Mouse (Mus musculus) stomach, embryonic 15.5 days (tissue): Measurements from ENCODE around the gene Strip2. TPM values are rescaled to one million over a fixed set of nuclear protein-coding genes. Genes with fewer than 3 reads are reported as not detected.
A peak's percentile ranks its signal among the peaks of the same experiment; 100 is the strongest.

Experiments used
- ATAC-seq: fragments of 200-750 bp; cut with Nextera tagmentation; 2 replicates; pipeline ENCODE4 v1.8.0; 2017; ENCODE audit warnings: low read depth, moderate number of reproducible peaks, moderate TSS enrichment; ENCODE audit not compliant: insufficient read depth, low FRiP score
- H3K27ac ChIP-seq: fragments of 300-500 bp; sonication (generic); 2 replicates; pipeline ENCODE4 v1.5.1; 2015; ENCODE audit warnings: mild to moderate bottlenecking, inconsistent platforms
- H3K27me3 ChIP-seq: fragments of 300-500 bp; sonication (generic); replicated peaks from 2 replicates; pipeline ENCODE4 v1.6.1; 2015; ENCODE audit warnings: inconsistent platforms
- H3K36me3 ChIP-seq: fragments of 300-500 bp; sonication (generic); 2 replicates; pipeline ENCODE4 v1.6.1; 2015; ENCODE audit warnings: inconsistent platforms
- H3K4me1 ChIP-seq: fragments of 300-500 bp; sonication (generic); 2 replicates; pipeline ENCODE4 v1.6.1; 2015; ENCODE audit warnings: inconsistent platforms
- H3K4me2 ChIP-seq: fragments of 300-500 bp; sonication (generic); 2 replicates; pipeline ENCODE4 v1.6.1; 2015; ENCODE audit warnings: mild to moderate bottlenecking, inconsistent platforms
- H3K4me3 ChIP-seq: fragments of 300-500 bp; sonication (generic); replicated peaks from 2 replicates; pipeline ENCODE4 v1.5.1; 2015; ENCODE audit warnings: inconsistent platforms
- H3K9ac ChIP-seq: fragments of 300-500 bp; sonication (generic); 2 replicates; pipeline ENCODE4 v1.6.1; 2015; ENCODE audit warnings: inconsistent platforms
- H3K9me3 ChIP-seq: fragments of 300-500 bp; sonication (generic); 2 replicates; pipeline ENCODE4 v1.6.1; 2016; ENCODE audit warnings: inconsistent platforms
- WGBS: fragments of 180-500 bp; shearing (Covaris S2); methylation state at CpG from one replicate; pipeline ENCODE4 v1.1.7; 2015; 5-methylcytosine and 5-hydroxymethylcytosine counted together
- polyA plus RNA-seq: library from polyadenylated mRNA; unstranded; fragments of >200 nt; fragmentation: Nextera tagmentation; extraction: Ambion mirVana; gene quantifications from 2 replicates; pipeline ENCODE4 v1.2.1, GENCODE M21; 2015

Strip2 gene
- polyA plus RNA-seq, result 0.50 and 0.75 TPM in 2 replicates

- H3K36me3 ChIP-seq, result no peaks in the 10 kb centered on the region
- no peak within 1 kb of the TSS for H3K27ac ChIP-seq
- WGBS, result under 1% methylated on average over 67 of the region's 67 CpGs
- ATAC-seq, result peak; percentile 98
- no peaks in the 10 kb centered on the region for H3K9me3 ChIP-seq
- H3K4me3 ChIP-seq, result peak within 1 kb of the TSS; percentile 71
- peaks cover 13% of the 10 kb centered on the region; the same call in 1 of the 2 replicates for H3K27me3 ChIP-seq
- H3K4me2 ChIP-seq, result peak within 1 kb of the TSS; percentile 97
- H3K9ac ChIP-seq, result peak within 1 kb of the TSS; percentile 19; the same call in 1 of the 2 replicates
- H3K4me1 ChIP-seq, result peaks cover 5% of the 10 kb centered on the region; the same call in 1 of the 2 replicates
Measured at GRCm38 (mm10) chr6:29916530-29917382, at the start of gene Strip2. Strip2 (plus strand) TSS chr6:29917012.

DNA sequence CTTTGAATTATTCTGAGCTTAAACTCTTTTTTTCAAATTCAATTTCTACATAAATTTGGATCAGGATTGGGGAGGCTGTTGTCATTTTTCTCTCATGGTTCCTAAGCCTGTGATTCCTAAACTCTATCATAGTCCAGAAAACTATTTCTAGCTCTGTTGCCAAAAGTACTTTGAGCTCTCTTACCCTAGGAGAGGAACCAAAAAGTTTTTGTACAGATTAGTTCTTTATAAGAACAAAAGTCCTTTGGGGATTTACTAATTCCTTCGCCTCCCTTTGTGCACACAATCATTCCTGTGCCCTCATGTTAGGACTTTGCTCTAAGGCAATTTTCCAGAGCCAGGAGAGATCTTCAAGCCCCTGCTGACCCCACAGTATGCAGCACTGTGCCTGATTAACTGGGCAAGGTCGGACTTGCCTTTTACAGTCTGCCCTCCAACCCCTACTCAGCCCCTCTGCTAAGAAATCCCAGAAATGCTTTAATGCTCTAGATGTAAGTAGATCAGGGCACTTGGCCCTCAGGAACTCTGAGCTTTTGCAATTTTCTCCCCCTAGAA lies 48.4 kb upstream of the Strip2 start:
- Histone ChIP-seq H3K27ac (no peak overlapping the region), H3K4me3 (no peak overlapping the region), H3K27me3 (no peaks in the 10 kb centered on the region), H3K9me3 (no peaks in the 10 kb centered on the region), H3K36me3 (no peaks in the 10 kb centered on the region), H3K9ac (no peak overlapping the region), H3K4me2 (no peak overlapping the region), H3K4me1 (no peaks in the 10 kb centered on the region)
- 83% methylated on average over 2 of the region's 2 CpGs for WGBS
- no peak for ATAC-seq

DNA sequence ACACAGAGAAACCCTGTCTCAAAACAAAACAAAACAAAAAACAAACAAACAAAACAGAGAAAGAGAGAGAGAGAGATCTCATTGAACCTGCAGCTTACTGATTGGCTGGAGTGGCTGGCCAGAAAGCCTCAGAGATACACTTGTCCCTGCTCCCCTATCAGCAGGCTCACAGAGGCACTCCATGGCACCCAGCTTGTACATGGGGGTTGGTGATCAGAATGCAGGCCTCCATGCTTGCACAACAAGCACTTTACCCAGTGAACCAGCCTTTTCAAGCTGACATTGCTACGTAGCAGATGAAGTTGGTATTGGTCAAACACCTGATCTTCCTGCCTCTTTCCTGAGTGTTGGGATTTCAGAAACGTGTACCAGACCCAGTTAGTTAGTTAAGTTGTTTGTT lies 43.2 kb upstream of the Strip2 start:
- H3K27me3 ChIP-seq, result no peaks in the 10 kb centered on the region
- no peaks in the 10 kb centered on the region for H3K4me1 ChIP-seq
- H3K9me3 ChIP-seq, result no peaks in the 10 kb centered on the region
- H3K4me2 ChIP-seq, result no peak overlapping the region
- no peak overlapping the region for H3K27ac ChIP-seq
- no peak overlapping the region for H3K9ac ChIP-seq
- 62% methylated on average over 2 of the region's 2 CpGs for WGBS
- H3K4me3 ChIP-seq, result no peak overlapping the region
- H3K36me3 ChIP-seq, result no peaks in the 10 kb centered on the region
- ATAC-seq, result no peak

DNA sequence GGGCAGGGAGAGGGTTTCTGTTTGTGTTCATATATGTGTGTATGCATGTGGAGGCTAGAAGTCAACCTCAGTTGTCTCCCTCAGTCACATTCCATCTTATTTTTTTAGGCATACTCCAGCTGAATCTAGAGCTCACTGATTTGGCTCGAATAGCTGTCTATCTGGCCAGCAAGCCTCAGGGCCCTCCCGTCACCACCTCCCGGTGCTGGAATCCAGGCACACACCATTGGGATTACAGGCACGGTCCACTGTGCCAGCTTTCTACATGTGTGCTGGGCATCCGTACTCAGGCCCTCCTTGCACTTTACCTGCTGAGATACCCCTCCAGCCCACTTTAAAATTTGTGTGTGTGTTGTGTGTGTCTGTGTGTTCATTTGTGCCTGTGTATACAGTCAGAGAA lies 41.2 kb upstream of the Strip2 start:
- no peak overlapping the region for H3K4me2 ChIP-seq
- no peak for ATAC-seq

DNA sequence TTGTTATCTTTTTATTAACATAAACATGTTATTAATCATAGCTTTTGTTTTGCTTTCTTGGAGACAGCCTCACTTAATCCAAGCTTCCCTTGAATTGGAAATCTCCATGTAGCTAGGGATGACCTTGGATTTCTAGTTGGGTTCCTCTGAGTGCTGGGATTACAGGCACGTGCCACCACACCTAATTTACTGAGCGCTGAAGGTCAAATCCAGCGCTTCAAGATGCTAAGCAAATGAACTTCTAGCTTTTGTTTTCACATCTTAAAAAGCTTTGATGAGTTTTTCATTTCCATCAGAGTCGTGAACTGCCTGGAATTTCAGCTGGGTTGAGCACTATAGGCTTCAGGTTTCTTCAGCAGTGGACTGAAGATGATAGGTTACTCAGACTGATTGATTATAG lies 40.0 kb upstream of the Strip2 start:
- no peak overlapping the region for H3K27ac ChIP-seq
- no peak overlapping the region for H3K4me3 ChIP-seq
- no peaks in the 10 kb centered on the region for H3K27me3 ChIP-seq
- H3K4me1 ChIP-seq, result no peaks in the 10 kb centered on the region
- H3K4me2 ChIP-seq, result no peak overlapping the region
- H3K9ac ChIP-seq, result no peak overlapping the region
- 0 out of 2 replicates have a peak, but pooled peaks cover 3% of the 10 kb centered on the region for H3K36me3 ChIP-seq
- WGBS, result 82% methylated on average over 4 of the region's 4 CpGs
- ATAC-seq, result no peak
- H3K9me3 ChIP-seq, result no peaks in the 10 kb centered on the region

More for the DNA sequence above, 41.2 kb upstream of the Strip2 start:
- no peaks in the 10 kb centered on the region for H3K4me1 ChIP-seq
- H3K9me3 ChIP-seq, result no peaks in the 10 kb centered on the region
- H3K27ac ChIP-seq, result no peak overlapping the region
- no peaks in the 10 kb centered on the region for H3K27me3 ChIP-seq
- H3K36me3 ChIP-seq, result 0 out of 2 replicates have a peak, but pooled peaks cover 3% of the 10 kb centered on the region
- H3K4me3 ChIP-seq, result no peak overlapping the region
- no peak overlapping the region for H3K9ac ChIP-seq
- 93% methylated on average over 5 of the region's 5 CpGs for WGBS

GRCm38 (mm10) chr6:29879579-29879978 lies 37.2 kb upstream of the Strip2 start:
- Histone ChIP-seq H3K9me3 (no peaks in the 10 kb centered on the region), H3K36me3 (0 out of 2 replicates have a peak, but pooled peaks cover 3% of the 10 kb centered on the region), H3K27ac (no peak overlapping the region), H3K4me3 (no peak overlapping the region), H3K4me1 (no peaks in the 10 kb centered on the region), H3K27me3 (no peaks in the 10 kb centered on the region), H3K9ac (no peak overlapping the region), H3K4me2 (no peak overlapping the region)
- ATAC-seq, result no peak

GRCm38 (mm10) chr6:29880796-29881195 lies 36.0 kb upstream of the Strip2 start:
- 87% methylated on average over 3 of the region's 3 CpGs for WGBS
- H3K36me3 ChIP-seq, result 0 out of 2 replicates have a peak, but pooled peaks cover 3% of the 10 kb centered on the region

DNA sequence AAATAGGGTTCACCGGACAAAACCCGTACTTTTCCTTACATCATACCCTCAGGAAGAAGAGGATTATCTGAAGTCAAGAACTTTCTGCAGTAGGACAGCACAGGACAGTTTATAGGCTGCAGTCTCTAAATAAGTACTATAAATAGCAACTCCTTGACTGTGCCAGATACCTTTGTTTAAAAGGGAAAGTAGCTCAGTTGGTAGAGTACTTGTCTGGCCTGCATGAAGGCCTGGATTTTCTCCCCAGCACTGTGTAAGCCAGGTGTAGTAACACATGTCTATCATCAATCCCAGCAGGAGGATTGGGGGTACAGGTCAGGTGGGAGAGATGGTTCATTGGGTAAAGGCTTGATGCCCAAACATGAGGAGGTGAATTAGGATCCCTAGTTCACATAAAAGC lies 34.9 kb upstream of the Strip2 start:
- Histone ChIP-seq H3K4me1 (no peaks in the 10 kb centered on the region), H3K9me3 (no peaks in the 10 kb centered on the region), H3K9ac (no peak overlapping the region), H3K4me2 (no peak overlapping the region), H3K36me3 (peaks cover 3% of the 10 kb centered on the region; the same call in 1 of the 2 replicates), H3K4me3 (no peak overlapping the region), H3K27me3 (no peaks in the 10 kb centered on the region), H3K27ac (no peak overlapping the region)
- WGBS, result 62% methylated on average over 2 of the region's 2 CpGs
- ATAC-seq, result no peak

More at GRCm38 (mm10) chr6:29880796-29881195, 36.0 kb upstream of the Strip2 start:
- H3K27ac ChIP-seq, result no peak overlapping the region
- no peak overlapping the region for H3K9ac ChIP-seq
- no peak for ATAC-seq
- no peaks in the 10 kb centered on the region for H3K27me3 ChIP-seq
- no peaks in the 10 kb centered on the region for H3K4me1 ChIP-seq
- no peaks in the 10 kb centered on the region for H3K9me3 ChIP-seq
- no peak overlapping the region for H3K4me3 ChIP-seq
- H3K4me2 ChIP-seq, result no peak overlapping the region

DNA sequence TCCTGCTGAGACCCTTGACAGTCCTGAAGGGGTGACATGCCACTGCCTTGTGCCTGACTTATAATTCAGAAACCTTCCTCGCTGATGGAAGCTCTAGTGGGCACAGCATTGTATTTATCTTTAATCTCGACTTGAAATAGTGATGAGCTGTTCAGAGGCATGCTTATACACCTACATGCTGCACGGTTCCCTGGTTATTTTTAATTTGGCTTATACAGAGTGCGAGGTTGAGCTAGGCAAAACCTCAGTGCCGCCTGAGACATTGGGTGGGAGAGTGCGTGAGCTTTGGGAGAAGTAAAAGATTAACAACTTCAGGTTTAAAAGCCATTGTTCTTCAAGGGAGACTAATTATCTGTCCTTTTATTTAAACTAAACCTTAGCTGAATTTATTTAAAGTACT lies 33.9 kb upstream of the Strip2 start:
- H3K4me2 ChIP-seq, result no peak overlapping the region
- WGBS, result 74% methylated on average over 6 of the region's 6 CpGs
- H3K4me3 ChIP-seq, result no peak overlapping the region
- H3K9me3 ChIP-seq, result no peaks in the 10 kb centered on the region
- H3K4me1 ChIP-seq, result no peaks in the 10 kb centered on the region
- H3K27ac ChIP-seq, result no peak overlapping the region
- H3K9ac ChIP-seq, result no peak overlapping the region
- H3K27me3 ChIP-seq, result no peaks in the 10 kb centered on the region
- ATAC-seq, result no peak
- H3K36me3 ChIP-seq, result peaks cover 3% of the 10 kb centered on the region; the same call in 1 of the 2 replicates

DNA sequence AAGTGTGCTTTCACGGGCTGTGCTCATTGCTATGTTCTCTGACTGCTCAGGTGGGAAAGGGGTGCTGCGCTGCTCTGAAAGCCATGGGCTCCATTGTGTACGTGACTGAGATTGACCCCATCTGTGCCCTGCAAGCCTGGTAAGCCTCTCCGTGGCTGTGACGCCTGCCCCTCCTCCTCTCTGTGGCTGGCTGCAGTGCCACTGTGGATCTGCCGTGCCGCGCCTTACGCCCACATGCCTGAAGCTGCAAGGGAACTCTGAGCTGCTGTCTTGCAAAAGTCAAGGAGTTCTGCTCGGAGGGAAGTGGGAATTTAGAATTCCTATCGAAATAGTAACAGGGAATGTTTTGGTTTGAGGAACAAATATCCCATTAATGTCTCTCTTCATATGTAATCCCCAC lies 25.7 kb upstream of the Strip2 start:
- Histone ChIP-seq H3K4me2 (no peak overlapping the region), H3K27ac (no peak overlapping the region), H3K36me3 (peaks cover 4% of the 10 kb centered on the region; the same call in 1 of the 2 replicates), H3K27me3 (no peaks in the 10 kb centered on the region), H3K9me3 (no peaks in the 10 kb centered on the region), H3K4me1 (no peaks in the 10 kb centered on the region), H3K4me3 (no peak overlapping the region), H3K9ac (no peak overlapping the region)
- 64% methylated on average over 11 of the region's 11 CpGs for WGBS
- no peak for ATAC-seq

GRCm38 (mm10) chr6:29896976-29897375 lies 19.8 kb upstream of the Strip2 start:
- ATAC-seq, result no peak
- Histone ChIP-seq H3K36me3 (0 out of 2 replicates have a peak, but pooled peaks cover 4% of the 10 kb centered on the region), H3K9ac (no peak overlapping the region), H3K4me3 (no peak overlapping the region), H3K27ac (no peak overlapping the region), H3K9me3 (no peaks in the 10 kb centered on the region), H3K4me1 (no peaks in the 10 kb centered on the region), H3K4me2 (no peak overlapping the region), H3K27me3 (no peaks in the 10 kb centered on the region)
- WGBS, result 93% methylated on average over 3 of the region's 3 CpGs

DNA sequence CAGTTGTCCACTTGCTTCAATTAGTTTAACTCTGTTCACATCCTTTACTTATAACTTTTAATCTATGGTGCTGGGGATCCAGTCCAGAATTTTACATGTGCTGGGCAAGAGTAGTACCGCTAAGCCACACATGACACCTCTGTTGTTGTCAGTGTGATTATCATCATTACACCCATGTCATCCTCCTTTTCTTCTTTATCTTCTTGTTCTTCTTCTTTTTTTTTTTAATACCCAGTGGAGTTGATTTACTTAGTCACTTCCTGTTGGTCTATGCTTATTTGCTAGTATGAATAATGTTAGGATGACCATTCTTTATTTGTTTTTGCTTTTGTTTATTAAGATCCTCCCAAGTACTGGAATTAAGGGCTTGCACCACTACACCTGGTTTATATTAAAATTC lies 15.4 kb upstream of the Strip2 start:
- H3K4me3 ChIP-seq, result no peak overlapping the region
- H3K9ac ChIP-seq, result no peak overlapping the region
- ATAC-seq, result no peak
- H3K4me1 ChIP-seq, result no peaks in the 10 kb centered on the region
- no peaks in the 10 kb centered on the region for H3K27me3 ChIP-seq
- no peak overlapping the region for H3K27ac ChIP-seq
- peaks cover 4% of the 10 kb centered on the region; the same call in 1 of the 2 replicates for H3K36me3 ChIP-seq
- H3K9me3 ChIP-seq, result no peaks in the 10 kb centered on the region
- no peak overlapping the region for H3K4me2 ChIP-seq
- 95% methylated on average over 1 of the region's 1 CpGs for WGBS
